Mouse (Mus musculus) MEL (cell line): ENCODE measurements around the gene Rnf186. TPM values are rescaled to one million over a fixed set of nuclear protein-coding genes. Genes with fewer than 3 reads are reported as not detected.

Experiments
- DNase-seq: peaks from one replicate; pipeline ENCODE4 v3.0.0; 2011; ENCODE audit warnings: low read depth, low spot score
- H3K27ac ChIP-seq: 2 replicates; pipeline ENCODE4 v1.5.1; 2012; ENCODE audit warnings: low read depth, mild to moderate bottlenecking, control low read depth, low read length, moderate library complexity; ENCODE audit not compliant: control insufficient read depth
- H3K27me3 ChIP-seq, 2 experiments: fragments of 150-350 bp in 1 of 2; sonication (generic) in 1 of 2; 2 replicates each; pipeline ENCODE4 v1.6.1; 2012; ENCODE audit warnings: low read length in 2 of 2, mild to moderate bottlenecking in 2 of 2, improper control_type of control experiment in 1 of 2, moderate library complexity in 1 of 2; ENCODE audit not compliant: insufficient read depth in 2 of 2, control insufficient read depth in 1 of 2
- H3K36me3 ChIP-seq, 2 experiments: 2 replicates each; pipeline ENCODE4 v1.6.1; 2012 to 2014; ENCODE audit warnings: low read length in 2 of 2, improper control_type of control experiment in 1 of 2, inconsistent platforms in 1 of 2, mild to moderate bottlenecking in 1 of 2; ENCODE audit not compliant: insufficient read depth in 2 of 2, control insufficient read depth in 1 of 2
- H3K4me1 ChIP-seq, 2 experiments: fragments of 150-350 bp in 1 of 2; sonication (generic) in 1 of 2; 2 replicates each; pipeline ENCODE4 v1.6.1; 2012; ENCODE audit warnings: low read length in 2 of 2, improper control_type of control experiment in 1 of 2, mild to moderate bottlenecking in 1 of 2; ENCODE audit not compliant: insufficient read depth in 2 of 2, control insufficient read depth in 1 of 2
- H3K4me3 ChIP-seq, 2 experiments: fragments of 150-350 bp in 1 of 2; sonication (generic) in 1 of 2; 2 replicates each; pipeline ENCODE4 v1.5.1; 2012; ENCODE audit warnings: low read depth in 2 of 2, low read length in 2 of 2, mild to moderate bottlenecking in 2 of 2, moderate library complexity in 2 of 2, control low read depth in 1 of 2, improper control_type of control experiment in 1 of 2; ENCODE audit not compliant: control insufficient read depth in 1 of 2, insufficient read depth in 1 of 2
- H3K79me2 ChIP-seq: 2 replicates; pipeline ENCODE4 v1.6.1; 2012; ENCODE audit warnings: mild to moderate bottlenecking, low read length, moderate library complexity; ENCODE audit not compliant: control insufficient read depth, poor library complexity, insufficient read depth
- H3K9ac ChIP-seq: 2 replicates; pipeline ENCODE4 v1.6.1; 2012; ENCODE audit warnings: low read depth, mild to moderate bottlenecking, control low read depth, low read length, moderate library complexity; ENCODE audit not compliant: control insufficient read depth, poor library complexity, severe bottlenecking
- H3K9me3 ChIP-seq: fragments of 150-350 bp; sonication (generic); replicated peaks from 2 replicates; pipeline ENCODE4 v1.6.1; 2012; ENCODE audit warnings: mild to moderate bottlenecking, low read length, improper control_type of control experiment, moderate library complexity; ENCODE audit not compliant: insufficient read depth
- CTCF ChIP-seq, 3 experiments: IDR thresholded peaks in 2 of 3; conservative IDR thresholded peaks in 1 of 3; 2 replicates each; pipeline ENCODE4 v1.5.1; 2011 to 2012; ENCODE audit warnings: low read length in 3 of 3, low read depth in 2 of 3, mild to moderate bottlenecking in 2 of 3, improper control_type of control experiment in 1 of 3, inconsistent platforms in 1 of 3, mixed read lengths in 1 of 3, moderate library complexity in 1 of 3; ENCODE audit not compliant: control insufficient read depth in 1 of 3, insufficient read depth in 1 of 3, poor library complexity in 1 of 3, severe bottlenecking in 1 of 3
- ELF1 ChIP-seq: IDR thresholded peaks from 2 replicates; pipeline ENCODE4 v1.6.1; 2014; ENCODE audit warnings: low read depth, mild to moderate bottlenecking, inconsistent platforms, low read length, improper control_type of control experiment, moderate library complexity
- ETS1 ChIP-seq: IDR thresholded peaks from 2 replicates; pipeline ENCODE4 v1.6.1; 2012; ENCODE audit warnings: low read depth, mild to moderate bottlenecking, inconsistent platforms, low read length, improper control_type of control experiment, moderate library complexity
- GABPA ChIP-seq: IDR thresholded peaks from 2 replicates; pipeline ENCODE4 v1.6.1; 2012; ENCODE audit warnings: low read depth, mild to moderate bottlenecking, inconsistent platforms, low read length, improper control_type of control experiment, moderate library complexity
- HCFC1 ChIP-seq: IDR thresholded peaks from 2 replicates; pipeline ENCODE4 v1.6.1; 2012; ENCODE audit warnings: low read depth, mild to moderate bottlenecking, inconsistent platforms, low read length, improper control_type of control experiment, moderate library complexity
- JUND ChIP-seq: IDR thresholded peaks from 2 replicates; pipeline ENCODE4 v1.6.1; 2011; ENCODE audit warnings: low read depth, mild to moderate bottlenecking, improper control_type of control experiment, low read length
- MAZ ChIP-seq: IDR thresholded peaks from 2 replicates; pipeline ENCODE4 v1.6.1; 2012; ENCODE audit warnings: low read depth, mild to moderate bottlenecking, inconsistent platforms, low read length, improper control_type of control experiment
- MXI1 ChIP-seq: IDR thresholded peaks from 2 replicates; pipeline ENCODE4 v1.6.1; 2011; ENCODE audit warnings: mild to moderate bottlenecking, low read depth, low read length, improper control_type of control experiment
- MYB ChIP-seq: IDR thresholded peaks from 2 replicates; pipeline ENCODE4 v1.6.1; 2011; ENCODE audit warnings: mild to moderate bottlenecking, low read depth, low read length, improper control_type of control experiment
- NELFE ChIP-seq: IDR thresholded peaks from 2 replicates; pipeline ENCODE4 v1.6.1; 2011; ENCODE audit warnings: low read depth, low read length, improper control_type of control experiment
- POLR2A ChIP-seq, 2 experiments: IDR thresholded peaks; 2 replicates each; pipeline ENCODE4 v1.6.1; 2011 to 2012; ENCODE audit warnings: low read length in 2 of 2, mild to moderate bottlenecking in 2 of 2, control low read depth in 1 of 2, improper control_type of control experiment in 1 of 2, low read depth in 1 of 2, moderate library complexity in 1 of 2; ENCODE audit not compliant: control insufficient read depth in 1 of 2, insufficient read depth in 1 of 2, poor library complexity in 1 of 2
- SIN3A ChIP-seq: IDR thresholded peaks from 2 replicates; pipeline ENCODE4 v1.6.1; 2012; ENCODE audit warnings: low read length, improper control_type of control experiment, inconsistent platforms
- SMC3 ChIP-seq: IDR thresholded peaks from 2 replicates; pipeline ENCODE4 v1.6.1; 2011; ENCODE audit warnings: low read depth, low read length, improper control_type of control experiment
- TBP ChIP-seq: IDR thresholded peaks from 2 replicates; pipeline ENCODE4 v1.8.0; 2011; ENCODE audit warnings: low read depth, low read length, improper control_type of control experiment
- USF2 ChIP-seq, 2 experiments: IDR thresholded peaks; 2 replicates each; pipeline ENCODE4 v1.6.1; 2011 to 2012; ENCODE audit warnings: improper control_type of control experiment in 2 of 2, low read length in 2 of 2, borderline replicate concordance in 1 of 2, inconsistent platforms in 1 of 2, low read depth in 1 of 2, mild to moderate bottlenecking in 1 of 2; ENCODE audit not compliant: insufficient read depth in 1 of 2
- polyA plus RNA-seq, 2 experiments: library from polyadenylated mRNA; stranded (reverse) in 1 of 2; unstranded in 1 of 2; fragments of >175 nt in 1 of 2; fragments of >200 nt in 1 of 2; gene quantifications; 2 replicates each; pipeline versions ENCODE4 v1.2.1 to v1.2.4; 2012; ENCODE audit warnings: low replicate concordance in 2 of 2, low read depth in 1 of 2; ENCODE audit not compliant: insufficient read length in 2 of 2, insufficient read depth in 1 of 2, missing spikeins in 1 of 2
- total RNA-seq: library from RNA; depleted of rRNA; stranded (reverse); fragments of 300-350 nt; gene quantifications from 2 replicates; pipeline ENCODE4 v1.2.3, GENCODE M21; 2012

Rnf186 gene
- total and polyA plus RNA-seq, 3 experiments, result 0.19 to 0.61 TPM; not detected in 1

- Histone ChIP-seq H3K27me3 (no peaks in the 10 kb centered on the region), H3K27ac (peak overlapping the region; percentile 53), H3K9me3 (no peaks in the 10 kb centered on the region), H3K36me3 (no peaks in the 10 kb centered on the region; a peak in 1 of 4 replicates), H3K9ac (peak overlapping the region; percentile 67), H3K4me1 (peaks cover 0 to 2% of the 10 kb centered on the region in 2 experiments; a peak in 3 of 4 replicates), H3K4me3 (peak overlapping the region; percentile 77 to 82), H3K79me2 (no peaks in the 10 kb centered on the region)
- TF ChIP-seq ETS1 (peak; percentile 16; the same call in 1 of the 2 replicates), SIN3A (peak; percentile 88), USF2 (IDR thresholded peaks at IDR 0.05; ENCODE audit: borderline replicate concordance in 1 of 2, insufficient read depth in 1 of 2, low read depth in 1 of 2, low read length in 2 of 2) (no peak), JUND (no peak), SMC3 (peak; percentile 15; the same call in 1 of the 2 replicates), HCFC1 (peak; percentile 64; the same call in 1 of the 2 replicates), ELF1 (no peak; the same call in 1 of the 2 replicates), MAZ (peak; percentile 12; the same call in 1 of the 2 replicates), TBP (peak; percentile 93), CTCF (IDR thresholded peaks at IDR 0.05 in 2 of 3, conservative IDR thresholded peaks at IDR 0.05 in 1 of 3; ENCODE audit: control insufficient read depth in 1 of 3, insufficient read depth in 1 of 3, low read depth in 2 of 3, low read length in 3 of 3, poor library complexity in 1 of 3, severe bottlenecking in 1 of 3) (peak; percentile 53 to 70 (median 61)), POLR2A (IDR thresholded peaks at IDR 0.05; ENCODE audit: control insufficient read depth in 1 of 2, insufficient read depth in 1 of 2, low read depth in 1 of 2, low read length in 2 of 2, poor library complexity in 1 of 2) (peak in 1 of 2 experiments; percentile 58; a peak in 1 of 4 replicates), MXI1 (peak; percentile 72), NELFE (peak; percentile 44; the same call in 1 of the 2 replicates)
- peak; percentile 97 for DNase-seq
Measured at GRCm38 (mm10) chr4:138943730-138944129, 23.2 kb upstream of the Rnf186 start.

- DNase-seq, result no peak
- Histone ChIP-seq H3K4me3 (no peak overlapping the region), H3K27ac (no peak overlapping the region), H3K9ac (no peak overlapping the region), H3K9me3 (no peaks in the 10 kb centered on the region), H3K36me3 (no peaks in the 10 kb centered on the region), H3K4me1 (peaks cover 0 to under 1% of the 10 kb centered on the region in 2 experiments; a peak in 2 of 4 replicates), H3K27me3 (peaks cover 0 to 2% of the 10 kb centered on the region in 2 experiments; a peak in 2 of 4 replicates), H3K79me2 (no peaks in the 10 kb centered on the region)
- TF ChIP-seq GABPA, result no peak
- no peak for TF ChIP-seq MYB
- peak in 1 of 3 experiments; percentile 12; a peak in 1 of 6 replicates for TF ChIP-seq CTCF (IDR thresholded peaks at IDR 0.05 in 2 of 3, conservative IDR thresholded peaks at IDR 0.05 in 1 of 3; ENCODE audit: control insufficient read depth in 1 of 3, insufficient read depth in 1 of 3, low read depth in 2 of 3, low read length in 3 of 3, poor library complexity in 1 of 3, severe bottlenecking in 1 of 3)
Measured at GRCm38 (mm10) chr4:138948257-138948656, 18.7 kb upstream of the Rnf186 start.
